Mouse (Mus musculus): ENCODE data around the gene Krtap1-5. TPM values are rescaled to one million over a fixed set of nuclear protein-coding genes. Genes with fewer than 3 reads are reported as not detected.

Krtap1-5 gene
- polyA plus RNA-seq, 1 experiment from 2014 or later, result not detected

- WGBS, result 89% methylated on average over 7 of the region's 7 CpGs
- no peaks in the 10 kb centered on the region for H3K36me3 ChIP-seq (ENCODE audit: control insufficient read depth, insufficient read depth, low read length)
- no peaks in the 10 kb centered on the region for H3K27me3 ChIP-seq (replicated peaks; ENCODE audit: control insufficient read depth, insufficient read depth, low read length)
- no peaks in the 10 kb centered on the region for H3K9me3 ChIP-seq (ENCODE audit: control insufficient read depth, low read length)
- no peak overlapping the region for H3K4me3 ChIP-seq (ENCODE audit: low read depth, low read length)
- H3K4me1 ChIP-seq (ENCODE audit: control insufficient read depth, insufficient read depth, low read length), result no peaks in the 10 kb centered on the region
- no peak for DNase-seq (ENCODE audit: low spot score)
- ATAC-seq (ENCODE audit: low read depth), result no peak
- H3K27ac ChIP-seq (replicated peaks; ENCODE audit: low read depth, low read length), result no peak overlapping the region
- H3K9ac ChIP-seq (ENCODE audit: low read depth, low read length), result no peak overlapping the region
- no peak overlapping the region for H3K4me2 ChIP-seq (ENCODE audit: low read depth, low read length)
Observed at GRCm38 (mm10) chr11:99585096-99585495, 4.3 kb upstream of the Krtap1-5 start.

GRCm38 (mm10) chr11:99583245-99583704 is 2.5 kb upstream of the Krtap1-5 start, which contains the start of gene Krtap1-4:
Krtap1-4 (minus strand) TSS chr11:99583654.
- no peak for ATAC-seq (ENCODE audit: low read depth)
- H3K9ac ChIP-seq (ENCODE audit: low read depth, low read length), result no peak within 1 kb of the TSS
- no peak within 1 kb of the TSS for H3K27ac ChIP-seq (replicated peaks; ENCODE audit: low read depth, low read length)
- no peak within 1 kb of the TSS for H3K4me2 ChIP-seq (ENCODE audit: low read depth, low read length)
- H3K9me3 ChIP-seq (ENCODE audit: control insufficient read depth, low read length), result no peaks in the 10 kb centered on the region
- H3K4me3 ChIP-seq (ENCODE audit: low read depth, low read length), result no peak within 1 kb of the TSS
- H3K27me3 ChIP-seq (replicated peaks; ENCODE audit: control insufficient read depth, insufficient read depth, low read length), result no peaks in the 10 kb centered on the region
- WGBS, result 57% methylated on average over 3 of the region's 5 CpGs
- DNase-seq (ENCODE audit: low spot score), result no peak
- no peaks in the 10 kb centered on the region for H3K4me1 ChIP-seq (ENCODE audit: control insufficient read depth, insufficient read depth, low read length)
- no peaks in the 10 kb centered on the region for H3K36me3 ChIP-seq (ENCODE audit: control insufficient read depth, insufficient read depth, low read length)

- ATAC-seq (ENCODE audit: low read depth), result no peak
Observed at GRCm38 (mm10) chr11:99581564-99581963, 748 bp upstream of the Krtap1-5 start.

GRCm38 (mm10) chr11:99581051-99581450 is 235 bp upstream of the Krtap1-5 start:
- DNase-seq (ENCODE audit: low spot score) (no peak), ATAC-seq (ENCODE audit: low read depth) (no peak)
- Histone ChIP-seq H3K9me3 (ENCODE audit: control insufficient read depth, low read length) (no peaks in the 10 kb centered on the region), H3K4me3 (ENCODE audit: low read depth, low read length) (no peak overlapping the region), H3K9ac (ENCODE audit: low read depth, low read length) (no peak overlapping the region), H3K36me3 (ENCODE audit: control insufficient read depth, insufficient read depth, low read length) (no peaks in the 10 kb centered on the region), H3K27me3 (replicated peaks; ENCODE audit: control insufficient read depth, insufficient read depth, low read length) (no peaks in the 10 kb centered on the region), H3K4me1 (ENCODE audit: control insufficient read depth, insufficient read depth, low read length) (no peaks in the 10 kb centered on the region), H3K4me2 (ENCODE audit: low read depth, low read length) (no peak overlapping the region), H3K27ac (replicated peaks; ENCODE audit: low read depth, low read length) (no peak overlapping the region)
- WGBS, result 87% methylated on average over 5 of the region's 5 CpGs

More at GRCm38 (mm10) chr11:99581564-99581963, 748 bp upstream of the Krtap1-5 start:
- H3K36me3 ChIP-seq (ENCODE audit: control insufficient read depth, insufficient read depth, low read length), result no peaks in the 10 kb centered on the region
- no peak overlapping the region for H3K27ac ChIP-seq (replicated peaks; ENCODE audit: low read depth, low read length)
- H3K9ac ChIP-seq (ENCODE audit: low read depth, low read length), result no peak overlapping the region
- no peaks in the 10 kb centered on the region for H3K9me3 ChIP-seq (ENCODE audit: control insufficient read depth, low read length)
- H3K4me2 ChIP-seq (ENCODE audit: low read depth, low read length), result no peak overlapping the region
- no peaks in the 10 kb centered on the region for H3K27me3 ChIP-seq (replicated peaks; ENCODE audit: control insufficient read depth, insufficient read depth, low read length)
- no peak overlapping the region for H3K4me3 ChIP-seq (ENCODE audit: low read depth, low read length)
- 83% methylated on average over 6 of the region's 6 CpGs for WGBS
- H3K4me1 ChIP-seq (ENCODE audit: control insufficient read depth, insufficient read depth, low read length), result no peaks in the 10 kb centered on the region
- DNase-seq (ENCODE audit: low spot score), result no peak

GRCm38 (mm10) chr11:99574106-99574505 is 6.7 kb downstream of the Krtap1-5 start:
- Histone ChIP-seq H3K36me3 (ENCODE audit: control insufficient read depth, insufficient read depth, low read length) (no peaks in the 10 kb centered on the region), H3K27me3 (replicated peaks; ENCODE audit: control insufficient read depth, insufficient read depth, low read length) (no peaks in the 10 kb centered on the region), H3K9ac (ENCODE audit: low read depth, low read length) (no peak overlapping the region), H3K4me1 (ENCODE audit: control insufficient read depth, insufficient read depth, low read length) (no peaks in the 10 kb centered on the region), H3K4me2 (ENCODE audit: low read depth, low read length) (peak overlapping the region; percentile 30), H3K9me3 (ENCODE audit: control insufficient read depth, low read length) (no peaks in the 10 kb centered on the region), H3K4me3 (ENCODE audit: low read depth, low read length) (no peak overlapping the region), H3K27ac (replicated peaks; ENCODE audit: low read depth, low read length) (no peak overlapping the region)
- 3% methylated on average over 7 of the region's 7 CpGs for WGBS
- peak; percentile 77 for DNase-seq (ENCODE audit: low spot score)
- ATAC-seq (ENCODE audit: low read depth), result peak; percentile 87

- no peak for DNase-seq (ENCODE audit: low spot score)
Observed at GRCm38 (mm10) chr11:99573164-99573563, 7.7 kb downstream of the Krtap1-5 start.

GRCm38 (mm10) chr11:99566530-99566929 is 14.3 kb downstream of the Krtap1-5 start, which contains the start of gene Krtap3-1:
Krtap3-1 (minus strand) TSS chr11:99566630.
- Histone ChIP-seq H3K27ac (replicated peaks; ENCODE audit: low read depth, low read length) (no peak within 1 kb of the TSS), H3K4me2 (ENCODE audit: low read depth, low read length) (no peak within 1 kb of the TSS), H3K36me3 (ENCODE audit: control insufficient read depth, insufficient read depth, low read length) (no peaks in the 10 kb centered on the region), H3K9ac (ENCODE audit: low read depth, low read length) (no peak within 1 kb of the TSS), H3K4me3 (ENCODE audit: low read depth, low read length) (no peak within 1 kb of the TSS), H3K4me1 (ENCODE audit: control insufficient read depth, insufficient read depth, low read length) (no peaks in the 10 kb centered on the region), H3K9me3 (ENCODE audit: control insufficient read depth, low read length) (no peaks in the 10 kb centered on the region), H3K27me3 (replicated peaks; ENCODE audit: control insufficient read depth, insufficient read depth, low read length) (no peaks in the 10 kb centered on the region)
- ATAC-seq (ENCODE audit: low read depth) (no peak), DNase-seq (ENCODE audit: low spot score) (no peak)
- 90% methylated on average over 7 of the region's 7 CpGs for WGBS

More at GRCm38 (mm10) chr11:99573164-99573563, 7.7 kb downstream of the Krtap1-5 start:
- Histone ChIP-seq H3K9ac (ENCODE audit: low read depth, low read length) (no peak overlapping the region), H3K36me3 (ENCODE audit: control insufficient read depth, insufficient read depth, low read length) (no peaks in the 10 kb centered on the region), H3K27me3 (replicated peaks; ENCODE audit: control insufficient read depth, insufficient read depth, low read length) (no peaks in the 10 kb centered on the region), H3K4me3 (ENCODE audit: low read depth, low read length) (no peak overlapping the region), H3K4me1 (ENCODE audit: control insufficient read depth, insufficient read depth, low read length) (no peaks in the 10 kb centered on the region), H3K27ac (replicated peaks; ENCODE audit: low read depth, low read length) (no peak overlapping the region), H3K9me3 (ENCODE audit: control insufficient read depth, low read length) (no peaks in the 10 kb centered on the region), H3K4me2 (ENCODE audit: low read depth, low read length) (no peak overlapping the region)
- no peak for ATAC-seq (ENCODE audit: low read depth)
- WGBS, result 58% methylated on average over 4 of the region's 4 CpGs

GRCm38 (mm10) chr11:99562580-99562979 is 18.2 kb downstream of the Krtap1-5 start:
- 76% methylated on average over 6 of the region's 6 CpGs for WGBS
- Histone ChIP-seq H3K27ac (replicated peaks; ENCODE audit: low read depth, low read length) (no peak overlapping the region), H3K9me3 (ENCODE audit: control insufficient read depth, low read length) (no peaks in the 10 kb centered on the region), H3K4me3 (ENCODE audit: low read depth, low read length) (no peak overlapping the region), H3K36me3 (ENCODE audit: control insufficient read depth, insufficient read depth, low read length) (no peaks in the 10 kb centered on the region), H3K27me3 (replicated peaks; ENCODE audit: control insufficient read depth, insufficient read depth, low read length) (no peaks in the 10 kb centered on the region), H3K9ac (ENCODE audit: low read depth, low read length) (no peak overlapping the region), H3K4me1 (ENCODE audit: control insufficient read depth, insufficient read depth, low read length) (no peaks in the 10 kb centered on the region), H3K4me2 (ENCODE audit: low read depth, low read length) (no peak overlapping the region)
- DNase-seq (ENCODE audit: low spot score) (no peak), ATAC-seq (ENCODE audit: low read depth) (no peak)

GRCm38 (mm10) chr11:99559366-99559765 is 21.4 kb downstream of the Krtap1-5 start, which contains the start of gene Gm11939:
Gm11939 (minus strand) TSS chr11:99559466.
- no peak within 1 kb of the TSS for H3K4me3 ChIP-seq (ENCODE audit: low read depth, low read length)
- no peak within 1 kb of the TSS for H3K9ac ChIP-seq (ENCODE audit: low read depth, low read length)
- 95% methylated on average over 9 of the region's 9 CpGs for WGBS
- no peak within 1 kb of the TSS for H3K27ac ChIP-seq (replicated peaks; ENCODE audit: low read depth, low read length)
- H3K36me3 ChIP-seq (ENCODE audit: control insufficient read depth, insufficient read depth, low read length), result no peaks in the 10 kb centered on the region
- no peaks in the 10 kb centered on the region for H3K9me3 ChIP-seq (ENCODE audit: control insufficient read depth, low read length)
- H3K27me3 ChIP-seq (replicated peaks; ENCODE audit: control insufficient read depth, insufficient read depth, low read length), result no peaks in the 10 kb centered on the region
- no peaks in the 10 kb centered on the region for H3K4me1 ChIP-seq (ENCODE audit: control insufficient read depth, insufficient read depth, low read length)
- no peak within 1 kb of the TSS for H3K4me2 ChIP-seq (ENCODE audit: low read depth, low read length)
- no peak for ATAC-seq (ENCODE audit: low read depth)
- no peak for DNase-seq (ENCODE audit: low spot score)
